Mouse (Mus musculus) C2C12 (cell line): ENCODE data around the gene Tm9sf2.

ENCODE experiments used
- CTCF ChIP-seq: IDR thresholded peaks from one replicate; pipeline ENCODE4 v1.5.1; 2011; ENCODE audit not compliant: control insufficient read depth, insufficient read depth, insufficient read length
- MYOD1 ChIP-seq: IDR thresholded peaks from one replicate; pipeline ENCODE4 v1.6.1; 2011; ENCODE audit warnings: low read depth; ENCODE audit not compliant: control insufficient read depth, insufficient read length

DNA sequence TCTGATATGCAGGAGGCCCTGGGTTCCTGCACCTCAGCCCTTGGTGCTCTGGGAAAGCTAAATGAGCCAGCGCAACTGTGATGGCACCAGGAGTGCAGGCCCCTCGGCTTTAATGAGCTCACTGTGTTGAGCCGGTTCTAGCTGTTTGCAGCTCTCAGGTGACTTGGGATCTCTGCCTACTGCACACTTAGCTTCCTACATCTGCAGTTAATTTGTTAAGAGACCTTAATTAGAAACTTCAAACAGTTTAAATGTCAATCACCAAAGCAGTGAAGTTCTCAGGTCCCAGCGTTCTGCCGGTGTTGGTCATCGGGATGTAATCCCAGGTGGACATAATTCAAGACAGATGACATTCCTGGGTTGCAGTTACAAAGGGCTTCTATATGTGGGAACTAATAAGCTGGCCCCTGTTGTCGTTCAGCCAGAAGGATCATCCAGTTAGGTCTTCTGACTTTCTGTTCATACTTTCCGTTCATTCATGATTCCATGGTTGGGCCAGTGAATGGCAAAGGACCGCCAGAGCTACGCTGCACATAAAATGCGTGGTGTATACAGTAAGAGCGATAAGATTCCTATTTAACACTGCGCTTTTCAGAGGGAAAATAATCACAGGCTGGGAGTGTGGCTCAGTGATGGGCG, 93.5 kb downstream of the Tm9sf2 start:
- TF ChIP-seq CTCF, result no peak
- TF ChIP-seq MYOD1, result no peak
